Mouse (Mus musculus) hindbrain, embryonic 12.5 days (tissue): ENCODE data around the gene Gm20509. TPM values are rescaled to one million over a fixed set of nuclear protein-coding genes. Genes with fewer than 3 reads are reported as not detected.
A peak's percentile ranks its signal among the peaks of the same experiment; 100 is the strongest.

Source experiments
- ATAC-seq: fragments of 200-750 bp; cut with Nextera tagmentation; 2 replicates; pipeline ENCODE4 v1.8.0; 2017; ENCODE audit warnings: moderate TSS enrichment; ENCODE audit not compliant: low FRiP score
- H3K27ac ChIP-seq: fragments of 300-500 bp; sonication (generic); 2 replicates; pipeline ENCODE4 v1.5.1; 2016; ENCODE audit warnings: mild to moderate bottlenecking
- H3K27me3 ChIP-seq: fragments of 300-500 bp; sonication (generic); 2 replicates; pipeline ENCODE4 v1.6.1; 2016; ENCODE audit warnings: mild to moderate bottlenecking
- H3K36me3 ChIP-seq: fragments of 300-500 bp; sonication (generic); 2 replicates; pipeline ENCODE4 v1.6.1; 2016; ENCODE audit warnings: mild to moderate bottlenecking
- H3K4me1 ChIP-seq: fragments of 300-500 bp; sonication (generic); 2 replicates; pipeline ENCODE4 v1.6.1; 2016
- H3K4me2 ChIP-seq: fragments of 300-500 bp; sonication (generic); replicated peaks from 2 replicates; pipeline ENCODE4 v1.6.1; 2016; ENCODE audit warnings: mild to moderate bottlenecking
- H3K4me3 ChIP-seq: fragments of 300-500 bp; sonication (generic); 2 replicates; pipeline ENCODE4 v1.5.1; 2016; ENCODE audit warnings: mild to moderate bottlenecking
- H3K9ac ChIP-seq: fragments of 300-500 bp; sonication (generic); 2 replicates; pipeline ENCODE4 v1.6.1; 2016; ENCODE audit warnings: mild to moderate bottlenecking, moderate library complexity
- H3K9me3 ChIP-seq: fragments of 300-500 bp; sonication (generic); replicated peaks from 2 replicates; pipeline ENCODE4 v1.6.1; 2016; ENCODE audit warnings: mild to moderate bottlenecking
- WGBS: fragments of 180-500 bp; shearing (Covaris S2); methylation state at CpG from one replicate; pipeline ENCODE4 v1.1.7; 2016; 5-methylcytosine and 5-hydroxymethylcytosine counted together
- polyA plus RNA-seq: library from polyadenylated mRNA; unstranded; fragments of >200 nt; fragmentation: Nextera tagmentation; extraction: Ambion mirVana; gene quantifications from 2 replicates; pipeline ENCODE4 v1.2.1, GENCODE M21; 2016

The Gm20509 gene
- polyA plus RNA-seq, 1 experiment from 2014 or later = not detected

DNA sequence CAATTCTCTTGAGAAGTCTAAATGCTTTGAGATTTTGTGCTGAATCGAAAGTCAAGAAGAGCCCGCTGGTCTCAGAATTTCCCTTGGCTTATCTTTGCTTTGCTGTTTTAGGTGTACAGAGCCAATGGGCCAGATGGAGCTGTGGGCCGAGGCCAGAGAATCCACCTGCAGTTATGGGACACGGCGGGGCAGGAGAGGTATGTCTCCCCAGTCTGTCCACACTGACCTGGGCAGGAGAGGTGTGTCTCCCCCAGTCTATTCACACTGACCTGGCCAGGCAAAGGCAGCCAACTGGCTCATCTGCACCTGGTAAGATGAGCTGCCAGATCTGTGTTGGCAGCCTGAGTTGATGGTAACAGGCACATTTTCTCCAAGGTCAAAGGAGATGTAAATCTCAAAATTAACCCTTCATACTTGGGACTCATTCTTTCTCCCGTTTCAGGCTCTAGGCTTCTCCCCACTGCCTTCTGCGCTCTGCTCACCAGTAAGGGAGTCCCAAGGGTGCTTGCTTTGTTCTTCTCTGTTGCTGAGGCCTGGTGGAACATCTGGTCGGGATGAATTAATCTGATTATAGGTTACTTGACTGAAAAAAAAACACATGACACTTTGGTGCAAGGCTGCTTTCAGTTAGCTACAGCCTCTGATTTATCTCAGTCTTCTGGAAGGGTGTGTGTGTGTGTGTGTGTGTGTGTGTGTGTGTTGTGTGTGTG lies 19.8 kb upstream of the Gm20509 start:
- Histone ChIP-seq H3K27ac (no peak overlapping the region), H3K9ac (no peak overlapping the region), H3K36me3 (no peaks in the 10 kb centered on the region), H3K27me3 (no peaks in the 10 kb centered on the region), H3K4me1 (no peaks in the 10 kb centered on the region), H3K9me3 (no peaks in the 10 kb centered on the region), H3K4me2 (no peak overlapping the region), H3K4me3 (no peak overlapping the region)
- ATAC-seq = no peak
- 82% methylated on average over 8 of the region's 8 CpGs for WGBS

GRCm38 (mm10) chr9:73083956-73084355 lies 18.3 kb upstream of the Gm20509 start:
- no peak overlapping the region for H3K27ac ChIP-seq
- no peak for ATAC-seq
- no peaks in the 10 kb centered on the region for H3K9me3 ChIP-seq
- H3K4me3 ChIP-seq = no peak overlapping the region
- no peak overlapping the region for H3K4me2 ChIP-seq
- H3K27me3 ChIP-seq = no peaks in the 10 kb centered on the region
- 69% methylated on average over 6 of the region's 6 CpGs for WGBS
- H3K36me3 ChIP-seq = no peaks in the 10 kb centered on the region
- H3K4me1 ChIP-seq = no peaks in the 10 kb centered on the region
- no peak overlapping the region for H3K9ac ChIP-seq

- Histone ChIP-seq H3K4me3 (no peak overlapping the region), H3K4me1 (no peaks in the 10 kb centered on the region), H3K9ac (no peak overlapping the region), H3K36me3 (no peaks in the 10 kb centered on the region), H3K27ac (no peak overlapping the region), H3K4me2 (no peak overlapping the region), H3K27me3 (no peaks in the 10 kb centered on the region), H3K9me3 (no peaks in the 10 kb centered on the region)
- no peak for ATAC-seq
- WGBS = 85% methylated on average over 6 of the region's 6 CpGs
Observed at GRCm38 (mm10) chr9:73085845-73086244, 16.4 kb upstream of the Gm20509 start.

- H3K4me2 ChIP-seq = no peak overlapping the region
- H3K27me3 ChIP-seq = no peaks in the 10 kb centered on the region
- WGBS = 59% methylated on average over 8 of the region's 8 CpGs
- H3K9me3 ChIP-seq = no peaks in the 10 kb centered on the region
- H3K36me3 ChIP-seq = no peaks in the 10 kb centered on the region
- no peak overlapping the region for H3K4me3 ChIP-seq
- no peak overlapping the region for H3K27ac ChIP-seq
- no peak overlapping the region for H3K9ac ChIP-seq
- no peaks in the 10 kb centered on the region for H3K4me1 ChIP-seq
- no peak for ATAC-seq
Observed at GRCm38 (mm10) chr9:73087121-73087520, 15.1 kb upstream of the Gm20509 start.

DNA sequence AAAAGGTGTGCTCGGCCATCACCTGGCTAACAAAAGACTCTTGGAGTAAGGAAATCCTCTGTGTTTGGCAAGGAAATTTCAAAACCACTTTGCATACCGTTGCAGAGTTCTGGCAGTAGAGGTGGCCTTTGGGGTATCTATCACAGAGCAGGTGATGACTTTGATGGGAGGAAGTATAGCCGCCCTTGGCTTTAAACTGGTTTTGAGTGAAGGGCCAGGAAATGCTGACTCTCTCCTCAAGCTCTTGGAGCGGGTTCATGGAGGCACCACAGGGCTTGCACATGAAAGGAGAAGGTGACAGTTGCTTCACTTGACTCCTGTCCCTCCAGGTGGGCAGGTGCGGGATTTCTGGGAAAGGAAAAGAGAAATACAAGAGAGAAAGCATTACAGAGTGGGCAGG lies 14.7 kb upstream of the Gm20509 start:
- H3K4me3 ChIP-seq = no peak overlapping the region
- peaks cover under 1% of the 10 kb centered on the region; the same call in 1 of the 2 replicates for H3K27me3 ChIP-seq
- ATAC-seq = no peak
- H3K9ac ChIP-seq = no peak overlapping the region
- no peaks in the 10 kb centered on the region for H3K4me1 ChIP-seq
- no peak overlapping the region for H3K4me2 ChIP-seq
- no peaks in the 10 kb centered on the region for H3K9me3 ChIP-seq
- H3K27ac ChIP-seq = no peak overlapping the region
- WGBS = 86% methylated on average over 5 of the region's 5 CpGs
- no peaks in the 10 kb centered on the region for H3K36me3 ChIP-seq

DNA sequence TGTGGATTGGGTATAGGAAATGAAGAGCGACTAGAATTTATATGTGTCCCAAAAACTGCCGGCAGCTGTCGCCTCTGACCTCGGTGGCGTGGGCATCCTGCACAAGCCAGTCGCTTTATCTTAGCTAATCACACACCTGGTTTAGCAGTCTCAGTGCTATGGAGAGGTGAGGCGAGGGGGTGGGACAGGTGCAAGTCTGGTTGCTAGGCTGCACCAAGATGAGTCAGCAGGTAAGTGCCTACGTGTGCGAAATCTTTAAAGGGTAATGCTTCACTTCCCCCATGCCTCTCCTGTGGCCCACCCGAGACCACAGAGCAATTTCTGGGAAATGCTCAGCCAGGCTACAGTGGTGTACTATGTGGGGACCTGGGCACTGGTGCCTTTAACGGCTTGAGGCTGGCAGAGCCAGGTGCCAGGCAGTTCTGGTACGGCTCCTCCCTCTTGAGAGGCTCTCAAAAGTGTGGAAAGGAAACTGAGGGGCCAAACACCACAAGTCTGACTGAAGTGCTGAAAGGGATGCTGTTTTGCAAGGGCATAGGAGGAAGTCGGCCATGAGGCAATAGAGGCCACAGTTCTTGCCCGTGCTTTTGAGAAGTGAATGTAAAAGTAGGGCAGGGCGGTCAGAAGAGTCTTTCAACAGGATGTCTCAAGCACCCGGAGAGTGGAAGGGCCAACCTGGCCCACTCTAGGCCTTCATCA lies 12.9 kb upstream of the Gm20509 start:
- no peak overlapping the region for H3K4me2 ChIP-seq
- peaks cover 4% of the 10 kb centered on the region; the same call in 1 of the 2 replicates for H3K27me3 ChIP-seq
- no peak for ATAC-seq
- H3K9me3 ChIP-seq = no peaks in the 10 kb centered on the region
- no peak overlapping the region for H3K27ac ChIP-seq
- no peaks in the 10 kb centered on the region for H3K36me3 ChIP-seq
- no peak overlapping the region for H3K4me3 ChIP-seq
- H3K9ac ChIP-seq = no peak overlapping the region
- no peaks in the 10 kb centered on the region for H3K4me1 ChIP-seq
- WGBS = 78% methylated on average over 16 of the region's 16 CpGs

GRCm38 (mm10) chr9:73090121-73090520 lies 12.1 kb upstream of the Gm20509 start:
- ATAC-seq = no peak
- Histone ChIP-seq H3K4me1 (peaks cover 3% of the 10 kb centered on the region; the same call in 1 of the 2 replicates), H3K9me3 (no peaks in the 10 kb centered on the region), H3K27ac (no peak overlapping the region), H3K27me3 (peaks cover 7% of the 10 kb centered on the region; the same call in 1 of the 2 replicates), H3K36me3 (no peaks in the 10 kb centered on the region), H3K4me2 (no peak overlapping the region), H3K4me3 (no peak overlapping the region), H3K9ac (no peak overlapping the region)
- 76% methylated on average over 10 of the region's 10 CpGs for WGBS

- ATAC-seq = no peak
- Histone ChIP-seq H3K9me3 (no peaks in the 10 kb centered on the region), H3K4me3 (no peak overlapping the region), H3K4me2 (no peak overlapping the region), H3K27me3 (peaks cover 9% of the 10 kb centered on the region; the same call in 1 of the 2 replicates), H3K4me1 (peaks cover 3% of the 10 kb centered on the region; the same call in 1 of the 2 replicates), H3K36me3 (no peaks in the 10 kb centered on the region), H3K27ac (no peak overlapping the region), H3K9ac (no peak overlapping the region)
- 0% methylated on average over 1 of the region's 1 CpGs for whole genome bisulfite sequencing
Observed at GRCm38 (mm10) chr9:73091747-73092146, 10.5 kb upstream of the Gm20509 start.

DNA sequence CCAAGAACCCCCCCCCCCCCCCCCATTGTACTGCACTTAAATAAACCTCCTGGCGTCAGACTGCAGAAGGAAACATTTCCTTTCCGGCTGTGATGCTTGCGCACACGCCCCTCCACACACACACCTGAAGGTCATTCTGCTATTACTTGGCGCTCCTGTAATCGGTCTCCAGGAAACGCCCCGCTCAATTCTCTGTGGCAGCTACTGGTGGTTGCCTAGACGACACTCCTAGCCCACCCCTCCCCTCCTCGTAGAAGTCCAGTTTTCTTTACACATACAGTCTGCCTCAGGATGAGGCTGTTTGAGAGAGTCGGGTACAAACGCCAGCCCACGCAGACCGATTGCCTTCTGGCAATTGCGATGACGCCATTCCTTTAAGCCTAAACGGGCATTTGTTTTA lies 7.7 kb upstream of the Gm20509 start:
- Histone ChIP-seq H3K36me3 (no peaks in the 10 kb centered on the region), H3K4me2 (peak overlapping the region; percentile 29; the same call in 1 of the 2 replicates), H3K4me3 (no peak overlapping the region), H3K9ac (no peak overlapping the region), H3K4me1 (peaks cover 3% of the 10 kb centered on the region; the same call in 1 of the 2 replicates), H3K9me3 (no peaks in the 10 kb centered on the region), H3K27me3 (peaks cover 9% of the 10 kb centered on the region; the same call in 1 of the 2 replicates), H3K27ac (no peak overlapping the region)
- 44% methylated on average over 17 of the region's 17 CpGs for WGBS
- ATAC-seq = 0 out of 2 replicates have a peak, but pooled peaks have one; percentile 50

GRCm38 (mm10) chr9:73097898-73098297 lies 4.4 kb upstream of the Gm20509 start:
- Histone ChIP-seq H3K4me1 (peaks cover 3% of the 10 kb centered on the region; the same call in 1 of the 2 replicates), H3K27ac (no peak overlapping the region), H3K36me3 (no peaks in the 10 kb centered on the region), H3K9me3 (no peaks in the 10 kb centered on the region), H3K9ac (no peak overlapping the region), H3K27me3 (peaks cover 19% of the 10 kb centered on the region), H3K4me3 (no peak overlapping the region), H3K4me2 (no peak overlapping the region)
- WGBS = 88% methylated on average over 2 of the region's 2 CpGs
- no peak for ATAC-seq

GRCm38 (mm10) chr9:73101536-73101935 lies 734 bp upstream of the Gm20509 start, which contains the start of gene Khdc3:
Gene Khdc3 (plus strand): TSS chr9:73101836.
- Histone ChIP-seq H3K4me2 (no peak within 1 kb of the TSS), H3K27ac (no peak within 1 kb of the TSS), H3K9me3 (no peaks in the 10 kb centered on the region), H3K27me3 (peaks cover 50% of the 10 kb centered on the region), H3K9ac (no peak within 1 kb of the TSS), H3K36me3 (no peaks in the 10 kb centered on the region), H3K4me1 (peaks cover 8% of the 10 kb centered on the region), H3K4me3 (no peak within 1 kb of the TSS)
- 90% methylated on average over 5 of the region's 5 CpGs for WGBS
- no peak for ATAC-seq

DNA sequence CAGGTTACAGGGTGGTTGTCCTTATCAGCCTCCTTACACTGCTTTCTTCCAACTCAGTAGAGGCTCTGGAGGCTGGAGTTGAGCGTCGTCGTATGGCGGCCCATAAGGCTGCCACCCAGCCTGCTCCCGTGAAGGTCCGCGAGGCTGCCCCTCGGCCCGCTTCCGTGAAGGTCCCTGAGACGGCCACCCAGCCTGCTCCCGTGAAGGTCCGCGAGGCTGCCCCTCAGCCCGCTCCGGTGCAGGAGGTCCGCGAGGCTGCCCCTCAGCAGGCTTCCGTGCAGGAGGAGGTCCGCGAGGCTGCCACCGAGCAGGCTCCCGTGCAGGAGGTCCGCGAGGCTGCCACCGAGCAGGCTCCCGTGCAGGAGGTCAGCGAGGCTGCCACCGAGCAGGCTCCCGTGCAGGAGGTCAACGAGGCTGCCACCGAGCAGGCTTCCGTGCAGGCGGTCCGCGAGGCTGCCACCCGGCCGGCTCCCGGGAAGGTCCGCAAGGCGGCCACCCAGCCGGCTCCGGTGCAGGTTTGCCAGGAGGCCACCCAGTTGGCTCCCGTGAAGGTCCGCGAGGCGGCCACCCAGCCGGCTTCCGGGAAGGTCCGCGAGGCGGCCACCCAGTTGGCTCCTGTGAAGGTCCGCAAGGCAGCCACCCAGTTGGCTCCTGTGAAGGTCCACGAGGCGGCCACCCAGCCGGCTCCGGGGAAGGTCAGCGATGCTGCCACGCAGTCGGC lies 1.0 kb downstream of the Gm20509 start:
- peaks cover 50% of the 10 kb centered on the region for H3K27me3 ChIP-seq
- H3K4me1 ChIP-seq = peaks cover 8% of the 10 kb centered on the region
- 3% methylated on average over 58 of the region's 60 CpGs for WGBS
- peak overlapping the region; percentile 48 for H3K4me3 ChIP-seq
- no peaks in the 10 kb centered on the region for H3K36me3 ChIP-seq
- ATAC-seq = 0 out of 2 replicates have a peak, but pooled peaks have one; percentile 38
- peak overlapping the region; percentile 93 for H3K4me2 ChIP-seq
- no peak overlapping the region for H3K27ac ChIP-seq
- peak overlapping the region; percentile 64 for H3K9ac ChIP-seq
- H3K9me3 ChIP-seq = no peaks in the 10 kb centered on the region
